Mouse (Mus musculus): Measurements from ENCODE around the gene Fitm1. TPM values are rescaled to one million over a fixed set of nuclear protein-coding genes. Genes with fewer than 3 reads are reported as not detected.

Gene Fitm1
- total and polyA plus RNA-seq, 2 experiments: 7.5 to 45.7 TPM

DNA sequence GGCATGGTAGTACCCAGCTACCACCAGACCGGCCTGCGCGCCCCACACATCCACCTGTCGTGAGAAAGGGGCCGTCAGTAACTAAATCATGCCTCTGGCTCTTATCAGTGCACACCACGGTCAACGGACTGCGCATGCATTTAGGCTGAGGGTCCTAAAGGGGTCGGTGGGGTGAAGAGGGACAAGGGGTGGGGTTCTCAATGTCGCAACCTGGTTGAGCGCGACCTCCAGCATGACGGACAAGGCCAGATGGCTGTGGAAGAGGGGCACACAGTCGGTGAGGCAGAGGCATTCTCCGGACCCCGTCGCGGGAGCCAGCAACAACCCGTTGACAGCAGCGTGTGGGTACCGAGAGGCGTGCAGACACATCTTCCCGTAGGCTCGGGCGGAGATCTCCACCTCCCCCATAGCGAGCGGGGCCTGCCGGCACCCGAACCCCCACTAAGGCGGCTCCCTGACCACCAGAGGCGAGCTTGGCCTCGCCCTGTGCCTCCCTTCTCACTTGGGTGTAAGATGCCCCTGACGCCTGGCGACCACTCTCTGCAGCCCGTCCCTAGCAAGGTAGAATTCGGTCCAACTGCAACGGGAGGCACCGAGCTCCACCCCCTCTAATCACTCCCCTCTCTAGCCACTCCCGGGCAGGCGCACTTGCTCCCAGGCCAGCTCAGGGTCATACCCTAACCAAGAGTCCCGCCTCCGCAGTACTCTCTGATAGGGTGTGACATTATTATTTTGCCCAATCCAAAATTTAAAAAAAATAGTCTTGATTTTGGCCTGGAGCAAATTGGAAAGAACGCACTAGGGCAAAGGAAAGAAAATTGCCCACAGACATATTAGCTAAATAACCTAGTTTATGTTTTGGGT lies 9.5 kb downstream of the Fitm1 start, which contains the start of gene Emc9:
TSS of gene Emc9 (minus strand) at position 601 of the 864 bp plus-strand sequence.
- Histone ChIP-seq H3K36me3 (ENCODE audit: control insufficient read depth, insufficient read depth, low read length) (peaks cover 16% of the 10 kb centered on the region), H3K27me3 (ENCODE audit: control insufficient read depth, insufficient read depth, low read length) (no peaks in the 10 kb centered on the region), H3K27ac (replicated peaks; ENCODE audit: insufficient read depth, low read depth, low read length) (peak within 1 kb of the TSS; percentile 62), H3K9ac (ENCODE audit: low read depth, low read length) (peak within 1 kb of the TSS; percentile 80), H3K79me2 (ENCODE audit: control insufficient read depth, insufficient read depth, low read length) (peaks cover 5% of the 10 kb centered on the region; the same call in 1 of the 2 replicates), H3K4me3 (ENCODE audit: insufficient read depth, low read depth, low read length) (peak within 1 kb of the TSS; percentile 81), H3K4me1 (ENCODE audit: control insufficient read depth, insufficient read depth, low read length) (peaks cover 8% of the 10 kb centered on the region)
- DNase-seq (ENCODE audit: extremely low read depth, low read depth, low spot score): peak; percentile 89
- peak; percentile 42; the same call in 1 of the 2 replicates for TF ChIP-seq POLR2A (IDR thresholded peaks at IDR 0.05; ENCODE audit: extremely low read depth, insufficient read depth, low read length)
- no peak for TF ChIP-seq CTCF (IDR thresholded peaks at IDR 0.05; ENCODE audit: low read depth, low read length)
- WGBS: 2% methylated on average over 43 of the region's 43 CpGs

DNA sequence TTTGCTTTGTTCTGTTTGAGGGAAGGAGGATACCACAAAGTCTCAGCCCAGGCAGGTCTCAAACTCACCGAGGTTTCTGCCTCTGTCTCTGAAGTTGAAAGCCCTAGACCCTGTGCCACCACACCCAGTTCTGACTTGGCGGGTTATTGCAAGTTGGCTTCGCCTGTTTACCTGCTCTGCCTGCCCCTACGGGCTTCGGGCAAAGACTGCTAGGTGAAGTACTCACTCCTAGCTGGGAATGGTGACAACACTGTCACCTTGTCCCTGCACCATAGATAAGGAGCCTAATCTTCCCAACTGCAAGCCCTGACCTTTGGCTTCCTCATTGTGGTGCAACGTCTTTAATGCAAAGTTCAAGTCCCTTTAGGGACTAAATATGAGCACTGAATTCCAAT lies 10.1 kb downstream of the Fitm1 start:
- peak; percentile 91 for DNase-seq (ENCODE audit: extremely low read depth, low read depth, low spot score)
- Histone ChIP-seq H3K4me3 (ENCODE audit: insufficient read depth, low read depth, low read length) (no peak overlapping the region), H3K36me3 (ENCODE audit: control insufficient read depth, insufficient read depth, low read length) (peaks cover 13% of the 10 kb centered on the region), H3K27me3 (ENCODE audit: control insufficient read depth, insufficient read depth, low read length) (no peaks in the 10 kb centered on the region), H3K4me1 (ENCODE audit: control insufficient read depth, insufficient read depth, low read length) (peaks cover 8% of the 10 kb centered on the region), H3K9ac (ENCODE audit: low read depth, low read length) (no peak overlapping the region), H3K27ac (replicated peaks; ENCODE audit: insufficient read depth, low read depth, low read length) (peak overlapping the region; percentile 52), H3K79me2 (ENCODE audit: control insufficient read depth, insufficient read depth, low read length) (no peaks in the 10 kb centered on the region; the same call in 1 of the 2 replicates)
- WGBS: 15% methylated on average over 6 of the region's 6 CpGs
- TF ChIP-seq POLR2A (IDR thresholded peaks at IDR 0.05; ENCODE audit: extremely low read depth, insufficient read depth, low read length): no peak
- TF ChIP-seq CTCF (IDR thresholded peaks at IDR 0.05; ENCODE audit: low read depth, low read length): no peak

DNA sequence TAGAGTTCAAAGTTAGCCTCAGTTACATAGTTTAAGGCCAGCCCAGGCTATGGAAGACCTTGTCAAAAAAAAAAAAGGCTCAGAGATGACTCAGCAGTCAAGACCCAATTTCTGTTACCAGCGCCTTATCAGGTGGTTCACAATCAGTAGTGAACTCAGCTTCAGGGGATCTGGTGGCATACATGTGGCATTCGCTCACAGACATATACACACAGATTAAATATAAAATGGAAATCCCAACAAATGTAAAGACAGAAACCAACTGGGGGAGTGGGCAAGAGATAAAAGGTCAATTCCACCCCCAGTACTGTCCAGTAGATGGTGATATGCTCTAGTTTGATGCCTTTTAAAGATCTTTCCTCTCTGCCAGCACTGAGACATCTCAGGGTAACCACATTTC lies 10.7 kb downstream of the Fitm1 start:
- H3K4me1 ChIP-seq (ENCODE audit: control insufficient read depth, insufficient read depth, low read length): peaks cover 8% of the 10 kb centered on the region
- H3K27me3 ChIP-seq (ENCODE audit: control insufficient read depth, insufficient read depth, low read length): no peaks in the 10 kb centered on the region
- no peak for DNase-seq (ENCODE audit: extremely low read depth, low read depth, low spot score)
- no peak for TF ChIP-seq POLR2A (IDR thresholded peaks at IDR 0.05; ENCODE audit: extremely low read depth, insufficient read depth, low read length)
- no peak for TF ChIP-seq CTCF (IDR thresholded peaks at IDR 0.05; ENCODE audit: low read depth, low read length)
- H3K79me2 ChIP-seq (ENCODE audit: control insufficient read depth, insufficient read depth, low read length): no peaks in the 10 kb centered on the region; the same call in 1 of the 2 replicates
- WGBS: 80% methylated on average over 2 of the region's 2 CpGs
- H3K9ac ChIP-seq (ENCODE audit: low read depth, low read length): no peak overlapping the region
- H3K4me3 ChIP-seq (ENCODE audit: insufficient read depth, low read depth, low read length): no peak overlapping the region
- peaks cover 10% of the 10 kb centered on the region for H3K36me3 ChIP-seq (ENCODE audit: control insufficient read depth, insufficient read depth, low read length)
- H3K27ac ChIP-seq (replicated peaks; ENCODE audit: insufficient read depth, low read depth, low read length): peak overlapping the region; percentile 52

DNA sequence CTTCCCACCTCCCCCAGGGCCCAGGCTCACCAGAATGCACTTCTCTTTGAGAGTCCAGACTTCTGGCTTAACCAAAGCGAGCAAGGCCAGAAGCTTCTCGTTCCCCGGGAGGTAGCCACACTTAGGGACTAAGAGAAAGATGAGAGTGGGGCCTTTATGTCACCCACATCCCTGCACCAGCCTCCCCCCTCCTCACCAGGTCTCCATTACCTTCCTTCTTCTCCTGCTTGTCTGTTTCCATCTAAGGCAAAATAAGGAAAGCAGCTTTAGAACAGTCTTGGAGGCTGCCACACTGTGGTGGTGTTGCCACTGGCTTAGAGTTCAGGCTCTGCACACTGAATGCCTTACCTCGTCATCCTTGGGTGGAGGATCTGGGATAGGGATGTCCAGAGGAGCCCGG lies 13.9 kb downstream of the Fitm1 start:
- DNase-seq (ENCODE audit: extremely low read depth, low read depth, low spot score): no peak
- Histone ChIP-seq H3K36me3 (ENCODE audit: control insufficient read depth, insufficient read depth, low read length) (peaks cover 7% of the 10 kb centered on the region), H3K4me3 (ENCODE audit: insufficient read depth, low read depth, low read length) (no peak overlapping the region), H3K79me2 (ENCODE audit: control insufficient read depth, insufficient read depth, low read length) (peaks cover 10% of the 10 kb centered on the region; the same call in 1 of the 2 replicates), H3K4me1 (ENCODE audit: control insufficient read depth, insufficient read depth, low read length) (peaks cover 15% of the 10 kb centered on the region), H3K27me3 (ENCODE audit: control insufficient read depth, insufficient read depth, low read length) (no peaks in the 10 kb centered on the region), H3K27ac (replicated peaks; ENCODE audit: insufficient read depth, low read depth, low read length) (no peak overlapping the region), H3K9ac (ENCODE audit: low read depth, low read length) (no peak overlapping the region)
- 93% methylated on average over 5 of the region's 5 CpGs for WGBS
- TF ChIP-seq CTCF (IDR thresholded peaks at IDR 0.05; ENCODE audit: low read depth, low read length): no peak
- no peak for TF ChIP-seq POLR2A (IDR thresholded peaks at IDR 0.05; ENCODE audit: extremely low read depth, insufficient read depth, low read length)

DNA sequence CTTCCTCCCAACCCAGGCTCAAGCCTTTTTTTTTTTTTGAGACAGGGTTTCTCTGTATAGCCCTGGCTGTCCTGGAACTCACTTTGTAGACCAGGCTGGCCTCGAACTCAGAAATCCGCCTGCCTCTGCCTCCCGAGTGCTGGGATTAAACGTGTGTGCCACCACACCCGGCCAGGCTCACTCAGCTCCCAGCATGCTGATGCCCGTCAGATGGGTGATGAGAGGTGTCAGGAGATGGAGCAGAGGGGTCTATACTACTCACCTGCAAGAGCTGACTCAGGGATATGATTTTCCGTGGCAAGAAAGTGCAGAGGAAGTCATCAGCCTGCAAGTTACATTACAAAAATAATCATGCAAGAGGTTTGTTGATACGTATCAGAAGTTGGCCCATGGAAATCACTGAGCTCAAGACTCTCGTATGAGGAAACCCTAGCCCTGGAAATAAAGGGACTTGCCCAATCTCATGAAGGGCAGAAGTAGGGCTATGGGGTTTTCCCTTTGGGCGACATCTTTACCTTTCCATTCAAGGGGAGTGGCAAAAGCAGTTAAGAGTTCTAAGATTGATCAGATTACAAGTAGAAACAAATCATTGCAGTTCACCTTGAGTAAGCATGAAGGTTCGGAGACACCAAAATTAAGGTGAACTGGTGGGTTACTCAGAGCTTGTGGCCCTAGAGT lies 14.5 kb downstream of the Fitm1 start:
- no peak for TF ChIP-seq CTCF (IDR thresholded peaks at IDR 0.05; ENCODE audit: low read depth, low read length)
- TF ChIP-seq POLR2A (IDR thresholded peaks at IDR 0.05; ENCODE audit: extremely low read depth, insufficient read depth, low read length): no peak
- peak overlapping the region; percentile 75 for H3K27ac ChIP-seq (replicated peaks; ENCODE audit: insufficient read depth, low read depth, low read length)
- H3K27me3 ChIP-seq (ENCODE audit: control insufficient read depth, insufficient read depth, low read length): no peaks in the 10 kb centered on the region
- H3K79me2 ChIP-seq (ENCODE audit: control insufficient read depth, insufficient read depth, low read length): peaks cover 12% of the 10 kb centered on the region; the same call in 1 of the 2 replicates
- H3K4me3 ChIP-seq (ENCODE audit: insufficient read depth, low read depth, low read length): peak overlapping the region; percentile 84
- WGBS: 62% methylated on average over 11 of the region's 11 CpGs
- peak overlapping the region; percentile 84 for H3K9ac ChIP-seq (ENCODE audit: low read depth, low read length)
- peaks cover 15% of the 10 kb centered on the region for H3K4me1 ChIP-seq (ENCODE audit: control insufficient read depth, insufficient read depth, low read length)
- DNase-seq (ENCODE audit: extremely low read depth, low read depth, low spot score): no peak
- H3K36me3 ChIP-seq (ENCODE audit: control insufficient read depth, insufficient read depth, low read length): peaks cover 11% of the 10 kb centered on the region
